Mouse (Mus musculus): Measurements from ENCODE around the gene Acap1. TPM values are rescaled to one million over a fixed set of nuclear protein-coding genes. Genes with fewer than 3 reads are reported as not detected.

The Acap1 gene
- polyA plus RNA-seq, 1 experiment from 2014 or later, result 0.60 TPM

DNA sequence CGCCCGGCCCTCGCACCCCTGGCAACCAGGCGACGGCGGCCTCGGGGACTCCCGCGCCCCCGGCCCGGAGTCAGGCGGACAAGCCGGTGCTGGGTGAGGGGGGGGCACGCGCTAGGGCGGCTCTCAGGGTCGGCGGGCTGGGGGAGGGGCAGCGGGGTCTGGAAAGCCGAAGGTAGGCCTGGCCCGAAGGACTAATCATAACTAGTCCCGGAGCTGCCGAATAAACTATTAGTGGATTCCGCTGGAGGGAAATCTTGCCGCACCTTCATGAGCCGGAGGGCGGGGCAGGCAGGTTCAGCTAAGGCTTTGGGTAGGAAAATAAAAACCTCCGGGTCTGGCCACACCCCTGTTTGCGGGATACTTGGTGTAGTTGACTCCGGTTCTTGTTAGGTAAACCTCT lies 40.8 kb upstream of the Acap1 start:
- no peak overlapping the region; the same call in 1 of the 2 replicates for H3K27ac ChIP-seq (replicated peaks; ENCODE audit: low read depth, low read length)
- H3K9ac ChIP-seq (replicated peaks; ENCODE audit: low read length), result peak overlapping the region; percentile 70
- peak overlapping the region; percentile 58 for H3K4me3 ChIP-seq (ENCODE audit: low read depth, low read length)
- WGBS, result 2% methylated on average over 30 of the region's 30 CpGs
- H3K4me2 ChIP-seq (ENCODE audit: low read depth, low read length), result peak overlapping the region; percentile 100
- H3K27me3 ChIP-seq (ENCODE audit: control insufficient read depth, insufficient read depth, low read length), result 0 out of 2 replicates have a peak, but pooled peaks cover 2% of the 10 kb centered on the region
- DNase-seq (ENCODE audit: low spot score) (peak; percentile 37), ATAC-seq (replicated peaks; ENCODE audit: insufficient number of reproducible peaks, low FRiP score, low TSS enrichment, low read depth) (no peak; the same call in 1 of the 2 replicates)
- no peaks in the 10 kb centered on the region for H3K36me3 ChIP-seq (replicated peaks; ENCODE audit: control insufficient read depth, insufficient read depth, low read depth, low read length)
- peaks cover 6% of the 10 kb centered on the region for H3K4me1 ChIP-seq (ENCODE audit: control insufficient read depth, insufficient read depth, low read length)
- no peaks in the 10 kb centered on the region for H3K9me3 ChIP-seq (replicated peaks; ENCODE audit: control insufficient read depth, low read length)

DNA sequence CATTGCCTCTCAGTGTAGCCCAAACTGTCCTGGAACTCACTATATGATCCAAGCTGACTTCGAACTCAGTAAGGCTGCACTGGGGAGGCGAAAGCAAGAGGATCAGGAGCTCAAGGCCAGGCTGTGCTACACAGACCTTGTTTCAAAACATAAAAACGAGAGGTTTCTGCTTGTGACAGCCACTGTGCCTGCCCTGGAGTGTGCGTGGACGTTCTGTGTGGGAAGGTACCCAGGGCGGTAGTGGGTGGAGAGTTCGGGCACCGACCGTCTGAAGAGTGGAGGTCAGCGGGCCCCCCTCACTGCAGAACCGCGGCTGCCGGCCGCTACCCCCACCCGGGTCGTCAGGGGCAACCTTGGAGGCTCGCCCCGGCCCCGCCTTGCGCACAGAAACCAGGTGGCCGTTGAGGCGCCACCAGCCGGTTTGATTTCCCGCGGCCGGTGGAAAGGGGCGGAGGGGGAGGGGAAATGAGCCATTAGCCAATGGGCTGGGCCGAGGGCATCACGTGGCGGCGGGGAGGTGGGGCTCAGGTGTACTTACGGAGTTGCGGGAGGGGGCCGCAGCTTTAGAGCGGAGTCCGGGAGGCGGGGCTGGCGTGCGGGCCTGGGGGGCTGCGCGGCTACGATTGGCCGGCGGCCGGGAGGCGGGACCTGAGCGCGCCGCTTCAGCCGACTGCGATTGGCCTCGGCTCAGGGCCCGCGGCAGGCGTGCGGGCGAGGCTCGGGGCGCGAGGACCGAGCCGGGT lies 40.0 kb upstream of the Acap1 start, which contains the start of gene Ybx2:
TSS of gene Ybx2 (plus strand) at position 660 of the 743 bp plus-strand sequence.
- Histone ChIP-seq H3K36me3 (replicated peaks; ENCODE audit: control insufficient read depth, insufficient read depth, low read depth, low read length) (no peaks in the 10 kb centered on the region), H3K9me3 (replicated peaks; ENCODE audit: control insufficient read depth, low read length) (no peaks in the 10 kb centered on the region), H3K9ac (replicated peaks; ENCODE audit: low read length) (peak within 1 kb of the TSS; percentile 70), H3K27me3 (ENCODE audit: control insufficient read depth, insufficient read depth, low read length) (0 out of 2 replicates have a peak, but pooled peaks cover 2% of the 10 kb centered on the region), H3K4me2 (ENCODE audit: low read depth, low read length) (peak within 1 kb of the TSS; percentile 100), H3K4me3 (ENCODE audit: low read depth, low read length) (peak within 1 kb of the TSS; percentile 58), H3K4me1 (ENCODE audit: control insufficient read depth, insufficient read depth, low read length) (peaks cover 6% of the 10 kb centered on the region), H3K27ac (replicated peaks; ENCODE audit: low read depth, low read length) (no peak within 1 kb of the TSS; the same call in 1 of the 2 replicates)
- DNase-seq (ENCODE audit: low spot score), result peak; percentile 96
- WGBS, result 1% methylated on average over 52 of the region's 62 CpGs
- peak; percentile 87 for ATAC-seq (replicated peaks; ENCODE audit: insufficient number of reproducible peaks, low FRiP score, low TSS enrichment, low read depth)

DNA sequence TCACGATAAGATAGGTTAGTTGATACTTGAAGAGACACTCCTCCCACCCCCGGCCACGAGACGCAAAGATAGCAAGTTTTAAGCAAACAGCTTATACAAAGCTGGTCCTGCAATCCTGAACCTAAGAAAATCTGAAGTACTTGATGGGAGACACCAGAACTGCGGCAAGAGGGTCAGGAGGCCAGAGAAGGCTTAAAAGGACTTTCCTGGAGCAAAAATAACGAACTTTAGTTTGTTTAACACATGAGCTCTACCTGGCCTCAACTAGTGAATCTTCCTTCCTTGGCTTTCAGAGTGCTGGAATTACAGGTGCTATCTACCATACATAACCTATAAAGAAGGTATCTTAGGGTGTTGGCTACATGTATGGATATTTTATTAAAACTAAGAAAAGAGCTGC lies 39.3 kb upstream of the Acap1 start:
- Histone ChIP-seq H3K9me3 (replicated peaks; ENCODE audit: control insufficient read depth, low read length) (no peaks in the 10 kb centered on the region), H3K4me1 (ENCODE audit: control insufficient read depth, insufficient read depth, low read length) (peaks cover 6% of the 10 kb centered on the region), H3K4me3 (ENCODE audit: low read depth, low read length) (peak overlapping the region; percentile 58; the same call in 1 of the 2 replicates), H3K9ac (replicated peaks; ENCODE audit: low read length) (no peak overlapping the region; the same call in 1 of the 2 replicates), H3K27ac (replicated peaks; ENCODE audit: low read depth, low read length) (no peak overlapping the region), H3K4me2 (ENCODE audit: low read depth, low read length) (no peak overlapping the region; the same call in 1 of the 2 replicates), H3K27me3 (ENCODE audit: control insufficient read depth, insufficient read depth, low read length) (0 out of 2 replicates have a peak, but pooled peaks cover 2% of the 10 kb centered on the region), H3K36me3 (replicated peaks; ENCODE audit: control insufficient read depth, insufficient read depth, low read depth, low read length) (no peaks in the 10 kb centered on the region)
- ATAC-seq (replicated peaks; ENCODE audit: insufficient number of reproducible peaks, low FRiP score, low TSS enrichment, low read depth), result no peak
- WGBS, result 21% methylated on average over 6 of the region's 6 CpGs
- DNase-seq (ENCODE audit: low spot score), result no peak

DNA sequence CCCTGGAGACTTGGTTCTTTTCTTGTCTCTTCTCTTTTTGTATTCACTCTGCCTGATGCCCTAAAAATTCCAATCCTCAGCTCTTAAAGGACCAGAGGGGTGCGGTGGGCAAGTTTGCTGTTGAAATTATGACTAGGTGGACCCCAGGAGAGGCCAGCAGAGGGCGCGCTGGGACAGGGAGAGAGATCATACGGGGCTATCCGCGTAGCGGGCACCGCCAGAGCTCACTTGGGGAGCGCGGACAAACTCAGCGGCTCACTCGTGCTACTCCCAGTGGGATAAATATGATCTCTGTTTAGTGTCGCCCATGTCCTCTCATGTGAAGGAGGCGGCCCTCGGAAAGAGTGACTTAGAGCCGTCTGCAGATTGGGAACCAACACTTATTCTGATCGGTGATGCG lies 38.8 kb upstream of the Acap1 start:
- WGBS, result under 1% methylated on average over 18 of the region's 18 CpGs

DNA sequence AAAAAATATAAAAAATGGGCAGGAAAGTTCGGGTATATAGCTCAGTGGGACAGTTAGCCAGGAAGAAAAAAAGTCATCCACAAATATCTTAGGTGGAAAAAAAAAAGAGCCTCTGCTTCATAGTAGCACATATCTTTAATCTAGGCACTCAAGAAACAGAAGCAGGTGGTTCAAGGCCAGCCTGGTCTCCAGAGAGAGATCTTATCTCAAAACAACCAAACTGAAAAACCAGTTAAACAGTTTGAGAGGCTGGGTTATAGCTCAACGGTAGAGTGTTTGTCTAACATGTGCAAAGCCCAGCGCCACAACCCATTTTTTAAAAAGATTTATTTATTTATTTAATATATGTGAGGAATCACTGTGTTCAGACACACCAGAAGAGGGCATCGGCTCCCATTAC lies 37.7 kb upstream of the Acap1 start:
- no peaks in the 10 kb centered on the region for H3K36me3 ChIP-seq (replicated peaks; ENCODE audit: control insufficient read depth, insufficient read depth, low read depth, low read length)
- no peak overlapping the region for H3K9ac ChIP-seq (replicated peaks; ENCODE audit: low read length)
- no peak overlapping the region for H3K27ac ChIP-seq (replicated peaks; ENCODE audit: low read depth, low read length)
- DNase-seq (ENCODE audit: low spot score) (no peak), ATAC-seq (replicated peaks; ENCODE audit: insufficient number of reproducible peaks, low FRiP score, low TSS enrichment, low read depth) (no peak)
- H3K27me3 ChIP-seq (ENCODE audit: control insufficient read depth, insufficient read depth, low read length), result 0 out of 2 replicates have a peak, but pooled peaks cover 2% of the 10 kb centered on the region
- peaks cover 6% of the 10 kb centered on the region for H3K4me1 ChIP-seq (ENCODE audit: control insufficient read depth, insufficient read depth, low read length)
- H3K9me3 ChIP-seq (replicated peaks; ENCODE audit: control insufficient read depth, low read length), result no peaks in the 10 kb centered on the region
- H3K4me3 ChIP-seq (ENCODE audit: low read depth, low read length), result no peak overlapping the region
- 78% methylated on average over 4 of the region's 4 CpGs for WGBS
- no peak overlapping the region for H3K4me2 ChIP-seq (ENCODE audit: low read depth, low read length)

More for the DNA sequence above, 38.8 kb upstream of the Acap1 start:
- DNase-seq (ENCODE audit: low spot score), result peak; percentile 96
- Histone ChIP-seq H3K9me3 (replicated peaks; ENCODE audit: control insufficient read depth, low read length) (no peaks in the 10 kb centered on the region), H3K27me3 (ENCODE audit: control insufficient read depth, insufficient read depth, low read length) (0 out of 2 replicates have a peak, but pooled peaks cover 2% of the 10 kb centered on the region), H3K9ac (replicated peaks; ENCODE audit: low read length) (no peak overlapping the region), H3K4me3 (ENCODE audit: low read depth, low read length) (peak overlapping the region; percentile 5; the same call in 1 of the 2 replicates), H3K4me1 (ENCODE audit: control insufficient read depth, insufficient read depth, low read length) (peaks cover 6% of the 10 kb centered on the region), H3K4me2 (ENCODE audit: low read depth, low read length) (0 out of 2 replicates have a peak overlapping the region, but pooled peaks have one; percentile 36), H3K36me3 (replicated peaks; ENCODE audit: control insufficient read depth, insufficient read depth, low read depth, low read length) (no peaks in the 10 kb centered on the region), H3K27ac (replicated peaks; ENCODE audit: low read depth, low read length) (no peak overlapping the region)
- no peak for ATAC-seq (replicated peaks; ENCODE audit: insufficient number of reproducible peaks, low FRiP score, low TSS enrichment, low read depth)

DNA sequence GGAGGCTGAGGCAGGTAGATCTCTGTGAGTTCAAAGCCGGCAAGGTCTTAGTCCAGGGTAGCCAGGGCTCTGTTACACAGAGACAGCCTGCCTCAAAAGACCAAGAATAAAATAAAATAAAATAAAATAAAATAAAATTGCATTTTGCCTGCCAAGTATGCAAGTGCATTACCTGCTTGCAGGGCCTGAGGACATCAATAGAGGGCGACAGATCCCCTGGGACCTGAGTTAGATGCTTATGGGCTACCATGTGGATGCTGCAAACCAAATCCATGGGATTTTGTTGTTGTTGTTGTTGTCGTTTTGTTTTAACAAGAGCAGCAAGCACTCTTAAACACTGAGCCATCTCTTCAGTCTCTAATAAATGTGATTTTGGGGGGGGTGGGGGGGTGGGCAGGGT lies 36.9 kb upstream of the Acap1 start:
- no peak overlapping the region for H3K4me2 ChIP-seq (ENCODE audit: low read depth, low read length)
- 0 out of 2 replicates have a peak, but pooled peaks cover 2% of the 10 kb centered on the region for H3K27me3 ChIP-seq (ENCODE audit: control insufficient read depth, insufficient read depth, low read length)
- no peaks in the 10 kb centered on the region for H3K36me3 ChIP-seq (replicated peaks; ENCODE audit: control insufficient read depth, insufficient read depth, low read depth, low read length)
- H3K27ac ChIP-seq (replicated peaks; ENCODE audit: low read depth, low read length), result no peak overlapping the region
- no peak overlapping the region for H3K9ac ChIP-seq (replicated peaks; ENCODE audit: low read length)
- no peaks in the 10 kb centered on the region for H3K9me3 ChIP-seq (replicated peaks; ENCODE audit: control insufficient read depth, low read length)
- WGBS, result 35% methylated on average over 3 of the region's 3 CpGs
- DNase-seq (ENCODE audit: low spot score) (no peak), ATAC-seq (replicated peaks; ENCODE audit: insufficient number of reproducible peaks, low FRiP score, low TSS enrichment, low read depth) (no peak)
- H3K4me1 ChIP-seq (ENCODE audit: control insufficient read depth, insufficient read depth, low read length), result peaks cover 6% of the 10 kb centered on the region
- H3K4me3 ChIP-seq (ENCODE audit: low read depth, low read length), result no peak overlapping the region

DNA sequence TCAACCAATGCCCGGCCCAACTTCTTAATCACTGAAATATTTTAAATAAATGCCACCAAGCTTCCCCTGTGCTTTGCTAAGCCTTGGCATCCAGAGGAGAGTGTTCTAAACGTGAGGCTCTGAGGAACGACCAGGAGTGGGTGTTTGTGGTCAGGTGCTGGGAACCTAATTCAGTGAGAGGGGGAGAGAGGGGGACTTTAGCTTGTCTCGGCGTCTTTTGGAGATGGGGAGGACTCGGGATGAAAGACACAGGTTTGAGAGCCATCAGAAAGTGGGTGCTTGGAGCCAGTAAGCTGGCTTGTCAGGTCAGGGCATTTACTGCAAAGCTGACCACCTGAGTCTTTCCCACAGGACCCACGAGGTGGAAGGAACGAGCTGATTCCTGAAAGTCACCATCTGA lies 36.4 kb upstream of the Acap1 start:
- H3K4me2 ChIP-seq (ENCODE audit: low read depth, low read length), result no peak overlapping the region
- H3K27me3 ChIP-seq (ENCODE audit: control insufficient read depth, insufficient read depth, low read length), result 0 out of 2 replicates have a peak, but pooled peaks cover 2% of the 10 kb centered on the region
- no peak overlapping the region for H3K4me3 ChIP-seq (ENCODE audit: low read depth, low read length)
- no peak for ATAC-seq (replicated peaks; ENCODE audit: insufficient number of reproducible peaks, low FRiP score, low TSS enrichment, low read depth)
- WGBS, result 75% methylated on average over 8 of the region's 8 CpGs
- no peak overlapping the region for H3K27ac ChIP-seq (replicated peaks; ENCODE audit: low read depth, low read length)
- peaks cover 6% of the 10 kb centered on the region for H3K4me1 ChIP-seq (ENCODE audit: control insufficient read depth, insufficient read depth, low read length)
- no peak for DNase-seq (ENCODE audit: low spot score)
- H3K36me3 ChIP-seq (replicated peaks; ENCODE audit: control insufficient read depth, insufficient read depth, low read depth, low read length), result no peaks in the 10 kb centered on the region
- no peak overlapping the region for H3K9ac ChIP-seq (replicated peaks; ENCODE audit: low read length)
- no peaks in the 10 kb centered on the region for H3K9me3 ChIP-seq (replicated peaks; ENCODE audit: control insufficient read depth, low read length)

DNA sequence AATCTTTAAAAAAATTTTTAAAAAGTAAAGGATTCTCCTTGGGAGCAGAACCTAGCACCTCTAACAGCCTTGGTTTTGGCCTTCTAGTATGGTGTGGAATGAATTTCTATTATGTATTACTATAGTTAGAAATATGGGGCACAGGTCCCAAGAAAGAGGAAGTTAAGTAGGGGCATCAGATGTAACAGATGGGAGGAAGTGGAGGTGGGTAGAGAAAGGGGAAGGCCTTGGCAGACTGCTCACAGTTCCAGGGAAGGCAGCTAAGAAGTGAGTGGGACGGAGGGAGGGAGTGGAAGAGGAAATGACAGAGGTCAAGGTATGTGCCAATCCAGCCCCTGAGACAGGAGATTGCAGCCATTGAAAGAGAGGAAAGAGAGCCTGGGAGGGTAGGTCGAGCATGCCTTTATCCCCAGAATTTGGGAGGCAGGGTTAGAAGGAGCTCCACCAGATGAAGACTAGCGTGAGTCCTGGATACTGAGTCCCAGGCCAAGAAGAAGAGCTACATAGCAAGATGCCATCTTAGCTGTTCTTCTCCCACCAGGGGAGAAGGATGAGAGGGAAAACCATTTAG lies 35.7 kb upstream of the Acap1 start:
- H3K27ac ChIP-seq (replicated peaks; ENCODE audit: low read depth, low read length), result no peak overlapping the region
- ATAC-seq (replicated peaks; ENCODE audit: insufficient number of reproducible peaks, low FRiP score, low TSS enrichment, low read depth), result no peak
- H3K36me3 ChIP-seq (replicated peaks; ENCODE audit: control insufficient read depth, insufficient read depth, low read depth, low read length), result no peaks in the 10 kb centered on the region
- no peaks in the 10 kb centered on the region for H3K9me3 ChIP-seq (replicated peaks; ENCODE audit: control insufficient read depth, low read length)
- H3K4me1 ChIP-seq (ENCODE audit: control insufficient read depth, insufficient read depth, low read length), result peaks cover 3% of the 10 kb centered on the region
- H3K4me2 ChIP-seq (ENCODE audit: low read depth, low read length), result no peak overlapping the region
- H3K4me3 ChIP-seq (ENCODE audit: low read depth, low read length), result no peak overlapping the region
- DNase-seq (ENCODE audit: low spot score), result no peak
- no peak overlapping the region for H3K9ac ChIP-seq (replicated peaks; ENCODE audit: low read length)
- 72% methylated on average over 3 of the region's 3 CpGs for WGBS
- 0 out of 2 replicates have a peak, but pooled peaks cover 2% of the 10 kb centered on the region for H3K27me3 ChIP-seq (ENCODE audit: control insufficient read depth, insufficient read depth, low read length)
